Mouse (Mus musculus) heart, postnatal 0 days (tissue): Measurements from ENCODE around the gene Zfp286.

Experiments used
- CTCF ChIP-seq: IDR thresholded peaks from 2 replicates; pipeline ENCODE4 v1.5.1; 2016; ENCODE audit warnings: antibody characterized with exemption, control low read depth, low read depth
- EP300 ChIP-seq: IDR thresholded peaks from 2 replicates; pipeline ENCODE4 v1.6.1; 2016; ENCODE audit warnings: antibody characterized with exemption, low read depth

- TF ChIP-seq CTCF: no peak
- no peak for TF ChIP-seq EP300
These were observed 37.0 kb upstream of the Zfp286 start for GRCm38 (mm10) chr11:62826106-62826733.
